Mouse (Mus musculus): ENCODE results near the gene Apoh. TPM values are rescaled to one million over a fixed set of nuclear protein-coding genes. Genes with fewer than 3 reads are reported as not detected.

The Apoh gene
- polyA plus RNA-seq, 1 experiment from 2014 or later: not detected

- DNase-seq (ENCODE audit: low spot score): no peak
Observed at GRCm38 (mm10) chr11:108319162-108319561, 24.0 kb upstream of the Apoh start.

GRCm38 (mm10) chr11:108320561-108320960 is 22.6 kb upstream of the Apoh start:
- no peak for ATAC-seq (replicated peaks; ENCODE audit: low FRiP score)
- WGBS: 86% methylated on average over 7 of the region's 7 CpGs
- DNase-seq (ENCODE audit: low spot score): no peak
- Histone ChIP-seq H3K27ac (ENCODE audit: low read depth, low read length) (no peak overlapping the region), H3K27me3 (ENCODE audit: control insufficient read depth, insufficient read depth, low read length) (no peaks in the 10 kb centered on the region), H3K4me2 (ENCODE audit: low read depth, low read length, severe bottlenecking) (no peak overlapping the region), H3K9ac (ENCODE audit: low read length) (no peak overlapping the region), H3K4me3 (ENCODE audit: low read depth, low read length) (no peak overlapping the region), H3K4me1 (replicated peaks; ENCODE audit: control insufficient read depth, insufficient read depth, low read length) (no peaks in the 10 kb centered on the region), H3K9me3 (ENCODE audit: control insufficient read depth, low read length) (no peaks in the 10 kb centered on the region), H3K36me3 (ENCODE audit: control insufficient read depth, insufficient read depth, low read length) (no peaks in the 10 kb centered on the region)

More at GRCm38 (mm10) chr11:108319162-108319561, 24.0 kb upstream of the Apoh start:
- Histone ChIP-seq H3K27me3 (ENCODE audit: control insufficient read depth, insufficient read depth, low read length) (no peaks in the 10 kb centered on the region), H3K4me3 (ENCODE audit: low read depth, low read length) (no peak overlapping the region), H3K4me1 (replicated peaks; ENCODE audit: control insufficient read depth, insufficient read depth, low read length) (no peaks in the 10 kb centered on the region), H3K36me3 (ENCODE audit: control insufficient read depth, insufficient read depth, low read length) (no peaks in the 10 kb centered on the region), H3K27ac (ENCODE audit: low read depth, low read length) (no peak overlapping the region), H3K4me2 (ENCODE audit: low read depth, low read length, severe bottlenecking) (no peak overlapping the region), H3K9ac (ENCODE audit: low read length) (no peak overlapping the region), H3K9me3 (ENCODE audit: control insufficient read depth, low read length) (no peaks in the 10 kb centered on the region)
- no peak for ATAC-seq (replicated peaks; ENCODE audit: low FRiP score)
- 91% methylated on average over 11 of the region's 11 CpGs for WGBS

GRCm38 (mm10) chr11:108322156-108322555 is 21.0 kb upstream of the Apoh start:
- Histone ChIP-seq H3K9me3 (ENCODE audit: control insufficient read depth, low read length) (no peaks in the 10 kb centered on the region), H3K4me1 (replicated peaks; ENCODE audit: control insufficient read depth, insufficient read depth, low read length) (no peaks in the 10 kb centered on the region), H3K27ac (ENCODE audit: low read depth, low read length) (no peak overlapping the region), H3K27me3 (ENCODE audit: control insufficient read depth, insufficient read depth, low read length) (no peaks in the 10 kb centered on the region), H3K4me2 (ENCODE audit: low read depth, low read length, severe bottlenecking) (no peak overlapping the region), H3K4me3 (ENCODE audit: low read depth, low read length) (no peak overlapping the region), H3K9ac (ENCODE audit: low read length) (no peak overlapping the region), H3K36me3 (ENCODE audit: control insufficient read depth, insufficient read depth, low read length) (no peaks in the 10 kb centered on the region)
- ATAC-seq (replicated peaks; ENCODE audit: low FRiP score) (no peak), DNase-seq (ENCODE audit: low spot score) (no peak)
- 86% methylated on average over 2 of the region's 2 CpGs for WGBS

GRCm38 (mm10) chr11:108325943-108326342 is 17.2 kb upstream of the Apoh start:
- H3K36me3 ChIP-seq (ENCODE audit: control insufficient read depth, insufficient read depth, low read length): no peaks in the 10 kb centered on the region
- no peak overlapping the region for H3K27ac ChIP-seq (ENCODE audit: low read depth, low read length)
- no peaks in the 10 kb centered on the region for H3K4me1 ChIP-seq (replicated peaks; ENCODE audit: control insufficient read depth, insufficient read depth, low read length)
- ATAC-seq (replicated peaks; ENCODE audit: low FRiP score) (no peak), DNase-seq (ENCODE audit: low spot score) (no peak)
- no peak overlapping the region for H3K9ac ChIP-seq (ENCODE audit: low read length)
- no peaks in the 10 kb centered on the region for H3K9me3 ChIP-seq (ENCODE audit: control insufficient read depth, low read length)
- no peak overlapping the region for H3K4me3 ChIP-seq (ENCODE audit: low read depth, low read length)
- 90% methylated on average over 8 of the region's 8 CpGs for WGBS
- no peak overlapping the region for H3K4me2 ChIP-seq (ENCODE audit: low read depth, low read length, severe bottlenecking)
- no peaks in the 10 kb centered on the region for H3K27me3 ChIP-seq (ENCODE audit: control insufficient read depth, insufficient read depth, low read length)

- ATAC-seq (replicated peaks; ENCODE audit: low FRiP score) (no peak), DNase-seq (ENCODE audit: low spot score) (no peak)
- no peak overlapping the region for H3K27ac ChIP-seq (ENCODE audit: low read depth, low read length)
- H3K4me1 ChIP-seq (replicated peaks; ENCODE audit: control insufficient read depth, insufficient read depth, low read length): no peaks in the 10 kb centered on the region
- no peaks in the 10 kb centered on the region for H3K27me3 ChIP-seq (ENCODE audit: control insufficient read depth, insufficient read depth, low read length)
- H3K4me3 ChIP-seq (ENCODE audit: low read depth, low read length): no peak overlapping the region
- no peaks in the 10 kb centered on the region for H3K9me3 ChIP-seq (ENCODE audit: control insufficient read depth, low read length)
- 85% methylated on average over 11 of the region's 11 CpGs for WGBS
- H3K9ac ChIP-seq (ENCODE audit: low read length): no peak overlapping the region
- H3K4me2 ChIP-seq (ENCODE audit: low read depth, low read length, severe bottlenecking): no peak overlapping the region
- no peaks in the 10 kb centered on the region for H3K36me3 ChIP-seq (ENCODE audit: control insufficient read depth, insufficient read depth, low read length)
Observed at GRCm38 (mm10) chr11:108330818-108331217, 12.3 kb upstream of the Apoh start.

- ATAC-seq (replicated peaks; ENCODE audit: low FRiP score): no peak
- Histone ChIP-seq H3K36me3 (ENCODE audit: control insufficient read depth, insufficient read depth, low read length) (no peaks in the 10 kb centered on the region), H3K27ac (ENCODE audit: low read depth, low read length) (no peak overlapping the region), H3K4me2 (ENCODE audit: low read depth, low read length, severe bottlenecking) (no peak overlapping the region), H3K27me3 (ENCODE audit: control insufficient read depth, insufficient read depth, low read length) (no peaks in the 10 kb centered on the region), H3K9ac (ENCODE audit: low read length) (no peak overlapping the region), H3K4me3 (ENCODE audit: low read depth, low read length) (no peak overlapping the region), H3K4me1 (replicated peaks; ENCODE audit: control insufficient read depth, insufficient read depth, low read length) (no peaks in the 10 kb centered on the region), H3K9me3 (ENCODE audit: control insufficient read depth, low read length) (no peaks in the 10 kb centered on the region)
- 62% methylated on average over 5 of the region's 5 CpGs for WGBS
- no peak for DNase-seq (ENCODE audit: low spot score)
Observed at GRCm38 (mm10) chr11:108333006-108333405, 10.1 kb upstream of the Apoh start.

GRCm38 (mm10) chr11:108333583-108334379 is 9.4 kb upstream of the Apoh start:
- Histone ChIP-seq H3K27ac (ENCODE audit: low read depth, low read length) (no peak overlapping the region), H3K9me3 (ENCODE audit: control insufficient read depth, low read length) (no peaks in the 10 kb centered on the region), H3K27me3 (ENCODE audit: control insufficient read depth, insufficient read depth, low read length) (no peaks in the 10 kb centered on the region), H3K9ac (ENCODE audit: low read length) (no peak overlapping the region), H3K4me3 (ENCODE audit: low read depth, low read length) (no peak overlapping the region), H3K4me1 (replicated peaks; ENCODE audit: control insufficient read depth, insufficient read depth, low read length) (no peaks in the 10 kb centered on the region), H3K4me2 (ENCODE audit: low read depth, low read length, severe bottlenecking) (no peak overlapping the region), H3K36me3 (ENCODE audit: control insufficient read depth, insufficient read depth, low read length) (no peaks in the 10 kb centered on the region)
- DNase-seq (ENCODE audit: low spot score) (no peak), ATAC-seq (replicated peaks; ENCODE audit: low FRiP score) (no peak)
- 67% methylated on average over 8 of the region's 8 CpGs for whole genome bisulfite sequencing

GRCm38 (mm10) chr11:108334658-108335057 is 8.5 kb upstream of the Apoh start:
- H3K4me2 ChIP-seq (ENCODE audit: low read depth, low read length, severe bottlenecking): no peak overlapping the region
- WGBS: 74% methylated on average over 3 of the region's 3 CpGs
- no peak overlapping the region for H3K27ac ChIP-seq (ENCODE audit: low read depth, low read length)
- no peaks in the 10 kb centered on the region for H3K27me3 ChIP-seq (ENCODE audit: control insufficient read depth, insufficient read depth, low read length)
- no peak overlapping the region for H3K4me3 ChIP-seq (ENCODE audit: low read depth, low read length)
- H3K4me1 ChIP-seq (replicated peaks; ENCODE audit: control insufficient read depth, insufficient read depth, low read length): no peaks in the 10 kb centered on the region
- H3K9ac ChIP-seq (ENCODE audit: low read length): no peak overlapping the region
- DNase-seq (ENCODE audit: low spot score): no peak
- H3K9me3 ChIP-seq (ENCODE audit: control insufficient read depth, low read length): no peaks in the 10 kb centered on the region
- no peaks in the 10 kb centered on the region for H3K36me3 ChIP-seq (ENCODE audit: control insufficient read depth, insufficient read depth, low read length)
- no peak for ATAC-seq (replicated peaks; ENCODE audit: low FRiP score)

GRCm38 (mm10) chr11:108335536-108335935 is 7.6 kb upstream of the Apoh start:
- H3K27me3 ChIP-seq (ENCODE audit: control insufficient read depth, insufficient read depth, low read length): no peaks in the 10 kb centered on the region
- no peaks in the 10 kb centered on the region for H3K9me3 ChIP-seq (ENCODE audit: control insufficient read depth, low read length)
- H3K4me3 ChIP-seq (ENCODE audit: low read depth, low read length): no peak overlapping the region
- H3K9ac ChIP-seq (ENCODE audit: low read length): no peak overlapping the region
- WGBS: 88% methylated on average over 4 of the region's 4 CpGs
- H3K36me3 ChIP-seq (ENCODE audit: control insufficient read depth, insufficient read depth, low read length): no peaks in the 10 kb centered on the region
- no peak for ATAC-seq (replicated peaks; ENCODE audit: low FRiP score)
- no peaks in the 10 kb centered on the region for H3K4me1 ChIP-seq (replicated peaks; ENCODE audit: control insufficient read depth, insufficient read depth, low read length)
- H3K27ac ChIP-seq (ENCODE audit: low read depth, low read length): no peak overlapping the region
- DNase-seq (ENCODE audit: low spot score): no peak
- no peak overlapping the region for H3K4me2 ChIP-seq (ENCODE audit: low read depth, low read length, severe bottlenecking)
